Mouse (Mus musculus) thymus, adult 18-20 months (tissue): ENCODE measurements around the gene Gpc6.

Experiments
- DNase-seq, 2 experiments: peaks; one replicate each; pipeline ENCODE4 v3.0.0; 2022; ENCODE audit warnings: mixed read lengths in 2 of 2

Gpc6 gene

DNA sequence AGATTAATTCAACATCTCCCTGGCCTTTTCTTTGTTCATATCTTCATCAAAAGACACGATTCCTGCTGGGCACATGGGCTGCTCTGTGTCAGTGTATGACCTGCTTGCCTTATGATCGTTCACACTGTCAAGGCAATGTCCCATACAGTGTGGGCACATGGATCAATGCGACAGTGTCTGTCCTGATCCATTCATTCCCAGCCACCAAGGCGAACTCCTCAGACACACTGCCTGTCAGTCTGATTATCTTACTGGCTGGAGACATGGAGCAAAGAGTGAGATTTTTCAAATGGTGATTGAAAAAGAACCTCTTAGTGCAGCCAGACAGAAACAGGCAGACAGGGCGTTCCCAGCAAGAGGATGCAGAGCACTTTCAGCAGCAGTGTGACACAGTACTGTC is 143.1 kb downstream of the Gpc6 start:
- DNase-seq, result no peak

DNA sequence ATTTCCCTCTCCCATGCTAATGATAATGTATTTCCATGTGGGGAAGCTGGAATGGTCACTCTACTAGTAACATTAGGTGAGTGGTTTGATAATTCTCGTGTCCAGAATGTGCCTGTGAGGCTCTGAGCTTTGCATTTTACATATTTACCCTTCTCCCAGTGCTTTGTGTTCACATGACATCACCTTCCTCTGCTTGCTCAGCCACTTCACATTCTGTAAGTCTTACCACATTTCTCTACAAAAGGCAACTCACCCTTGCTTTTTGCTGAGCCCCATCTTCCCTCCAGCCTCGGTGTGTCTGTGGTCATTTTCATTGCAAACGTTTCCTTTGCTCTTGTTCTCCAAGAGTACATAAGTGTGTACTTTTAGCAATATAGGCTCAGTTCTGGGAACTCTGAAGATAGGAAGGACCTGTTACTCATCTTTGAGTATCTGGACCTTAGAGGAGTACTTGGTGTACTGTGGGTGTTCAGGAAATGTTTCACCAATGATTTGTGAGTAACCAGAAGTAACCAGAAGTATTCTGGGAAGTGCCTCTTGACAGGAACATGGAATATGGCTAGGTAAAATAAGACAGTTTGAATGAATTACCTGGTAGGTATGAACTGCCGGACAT is 145.5 kb downstream of the Gpc6 start:
- no peak for DNase-seq

DNA sequence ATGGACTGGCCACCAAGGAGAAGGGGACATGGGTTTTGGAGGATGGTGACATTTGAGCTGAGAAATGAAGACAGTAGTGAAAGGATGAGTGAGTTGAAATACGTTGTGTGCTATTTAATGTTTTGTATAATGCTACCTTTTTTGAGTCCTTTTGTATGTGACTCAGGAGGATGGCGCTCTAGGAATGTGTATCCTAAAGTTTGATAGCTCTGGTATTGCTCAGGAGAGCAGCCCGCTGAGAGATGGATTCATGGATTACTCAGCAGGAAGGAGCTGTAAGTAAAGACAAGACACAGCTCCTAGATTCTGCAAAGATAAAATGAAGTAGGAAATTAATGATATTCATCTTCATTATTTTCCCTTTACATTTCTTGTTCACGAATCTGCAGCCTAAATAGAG is 168.5 kb downstream of the Gpc6 start:
- no peak for DNase-seq

DNA sequence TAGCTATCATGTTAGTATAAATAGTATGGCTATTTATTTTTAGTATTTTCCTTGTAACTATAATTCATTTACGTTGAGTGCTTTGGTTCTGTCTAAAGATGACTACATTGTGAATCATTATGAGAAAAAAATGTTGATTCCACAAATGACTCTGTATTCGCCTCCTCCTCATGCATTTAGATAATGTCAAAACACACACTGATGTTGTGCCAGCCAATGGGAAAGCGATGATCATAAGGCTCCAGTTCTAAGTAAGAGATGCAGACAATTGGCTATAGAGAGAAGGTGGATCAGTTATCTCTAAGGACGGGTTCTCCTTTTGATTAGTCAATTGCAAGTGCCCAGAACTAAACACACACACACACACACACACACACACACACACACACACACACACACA is 181.8 kb downstream of the Gpc6 start:
- DNase-seq, result no peak

DNA sequence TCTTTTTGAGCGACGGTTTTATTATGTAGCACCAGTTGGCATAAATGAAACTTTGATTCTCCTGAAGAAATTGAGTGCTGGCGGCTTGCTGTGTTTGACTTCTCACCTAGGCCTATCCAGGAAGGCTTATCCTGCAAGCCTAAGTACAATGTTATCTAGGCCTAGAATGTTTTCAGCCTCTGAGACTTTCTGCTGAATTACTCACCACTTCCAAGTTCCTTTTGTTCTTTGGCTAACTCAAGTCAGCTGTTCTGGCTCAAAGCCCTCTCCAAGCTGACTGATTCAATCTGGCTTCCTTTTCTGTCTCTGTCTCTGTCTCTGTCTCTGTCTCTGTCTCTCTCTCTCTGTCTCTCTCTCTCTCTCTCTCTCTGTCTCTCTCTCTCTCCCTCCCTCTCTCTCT is 188.0 kb downstream of the Gpc6 start:
- DNase-seq, result no peak

DNA sequence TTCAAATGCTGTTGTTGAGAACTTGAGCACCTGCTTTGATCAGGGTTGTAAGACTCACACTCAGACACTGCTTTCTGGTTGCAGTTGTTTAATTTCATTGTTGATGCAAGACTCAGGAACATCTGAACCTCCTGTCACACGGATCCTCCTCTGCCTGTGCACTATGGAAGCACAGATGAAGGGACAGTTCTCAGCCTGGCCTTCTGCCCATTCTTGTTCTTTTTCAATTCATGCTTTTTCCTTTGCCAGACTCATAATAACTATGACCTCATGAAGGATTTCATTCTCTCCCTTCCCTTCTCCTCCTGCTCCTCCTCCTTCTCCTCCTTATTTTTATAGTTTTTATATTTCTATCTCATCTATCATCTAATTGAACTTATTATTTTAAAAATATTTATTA is 196.9 kb downstream of the Gpc6 start:
- DNase-seq, result no peak

DNA sequence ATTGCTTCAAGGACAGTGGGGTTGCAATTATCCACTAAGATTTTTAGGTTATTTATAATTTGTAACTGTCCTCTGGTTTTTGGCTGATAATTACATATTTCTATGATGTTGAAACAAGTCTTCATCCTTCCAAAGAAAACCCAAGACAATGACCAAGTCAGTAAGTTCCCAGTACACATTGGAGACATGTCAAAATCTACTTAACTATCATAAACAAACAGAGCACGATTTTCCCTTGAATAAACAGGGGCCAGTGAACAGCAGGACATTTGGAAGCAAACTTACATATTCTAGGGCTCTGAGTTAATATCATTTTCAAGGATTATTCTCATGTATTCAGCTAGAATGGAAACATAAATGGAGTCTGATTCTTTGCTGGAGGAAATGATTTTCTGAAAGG is 205.2 kb downstream of the Gpc6 start:
- no peak for DNase-seq

DNA sequence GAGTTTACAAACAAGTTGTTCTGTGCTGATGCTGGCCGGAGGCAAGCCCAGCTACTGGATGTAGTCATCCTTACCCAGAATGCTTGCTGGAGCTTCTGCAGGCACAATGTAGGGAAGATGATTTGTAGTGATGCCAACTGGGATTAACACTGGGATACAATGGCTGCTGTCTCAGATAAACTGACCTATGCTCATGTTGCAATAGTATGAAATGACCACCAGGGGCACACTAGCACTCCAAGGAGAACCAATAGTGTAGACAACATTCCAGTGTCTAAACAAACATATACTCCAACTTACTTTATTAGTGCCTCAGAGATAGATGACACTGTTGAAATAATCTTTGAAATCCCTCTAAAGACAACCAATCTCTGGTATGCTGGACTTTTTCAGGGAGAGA is 206.2 kb downstream of the Gpc6 start:
- DNase-seq, result no peak

DNA sequence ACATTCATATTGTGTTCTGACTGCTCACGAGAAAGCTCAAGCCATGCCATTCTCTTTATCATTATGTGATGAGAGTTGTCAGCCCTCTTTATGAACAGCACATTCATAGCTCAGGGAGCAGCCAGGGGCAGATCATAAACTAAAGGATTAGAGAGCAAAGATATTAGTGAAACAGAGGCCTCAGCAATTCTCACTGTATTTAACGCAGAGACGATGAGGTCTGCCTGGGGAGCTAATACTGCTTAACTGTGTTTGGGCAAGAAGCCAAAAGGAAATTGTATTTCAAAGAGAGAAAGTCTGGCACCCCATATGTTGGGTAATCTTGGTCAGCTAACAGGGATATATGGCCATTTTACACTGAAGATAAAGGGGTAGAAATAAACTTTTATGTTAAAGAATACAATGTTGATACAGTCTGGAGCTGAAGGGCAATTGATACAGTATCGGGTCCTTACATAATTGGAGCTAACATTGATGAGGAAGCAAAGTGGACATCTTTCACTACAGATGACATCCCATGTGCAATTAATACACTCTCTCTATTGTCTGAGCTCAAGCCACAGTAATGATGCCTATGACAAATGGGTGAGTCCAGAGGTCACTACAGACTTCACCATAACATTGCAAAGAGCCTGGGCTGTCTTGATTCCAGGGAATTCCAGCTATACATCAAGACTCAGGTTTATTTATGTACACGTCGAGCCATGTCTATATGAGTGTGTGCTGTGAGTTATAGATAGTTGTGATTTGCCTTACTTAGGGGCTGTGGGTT is 216.1 kb downstream of the Gpc6 start:
- no peak for DNase-seq

DNA sequence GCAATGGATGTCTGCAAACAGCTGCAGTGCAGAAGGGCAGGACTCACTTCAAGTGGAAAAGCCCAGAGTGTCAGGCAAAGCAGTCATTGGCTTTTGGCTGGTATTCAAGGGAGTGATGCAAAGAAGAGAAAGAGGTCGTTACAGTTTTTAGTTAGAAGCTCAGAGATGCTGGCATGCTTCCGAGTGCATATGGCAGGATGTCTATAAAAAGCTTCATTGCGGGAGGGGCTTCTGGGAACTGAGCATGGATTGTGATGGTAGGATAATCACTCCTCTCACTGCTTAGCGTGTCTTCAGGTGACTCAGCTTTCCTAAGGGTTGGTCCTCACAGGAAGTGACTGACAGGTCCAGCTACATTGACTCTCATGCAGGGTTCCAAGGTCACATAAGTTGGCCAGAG is 221.0 kb downstream of the Gpc6 start:
- no peak for DNase-seq

DNA sequence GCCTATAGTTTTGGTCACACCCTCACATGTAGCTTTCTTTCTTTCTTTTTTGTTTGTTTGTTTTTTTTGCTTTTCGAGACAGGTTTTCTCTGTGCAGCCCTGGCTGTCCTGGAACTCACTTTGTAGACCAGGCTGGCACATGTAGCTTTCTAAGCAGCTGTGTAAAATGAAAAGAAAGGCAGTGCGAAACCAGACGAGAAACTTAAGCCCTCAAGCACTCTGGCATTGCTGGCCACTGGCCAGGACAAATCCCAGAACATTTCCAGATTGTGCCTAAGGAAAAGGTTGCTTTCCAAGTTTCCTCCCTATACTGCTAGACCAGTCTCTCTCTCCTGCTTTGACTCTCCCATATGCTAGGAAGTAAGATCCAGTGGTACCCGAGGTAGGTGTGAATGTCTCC is 221.6 kb downstream of the Gpc6 start:
- DNase-seq, result no peak

DNA sequence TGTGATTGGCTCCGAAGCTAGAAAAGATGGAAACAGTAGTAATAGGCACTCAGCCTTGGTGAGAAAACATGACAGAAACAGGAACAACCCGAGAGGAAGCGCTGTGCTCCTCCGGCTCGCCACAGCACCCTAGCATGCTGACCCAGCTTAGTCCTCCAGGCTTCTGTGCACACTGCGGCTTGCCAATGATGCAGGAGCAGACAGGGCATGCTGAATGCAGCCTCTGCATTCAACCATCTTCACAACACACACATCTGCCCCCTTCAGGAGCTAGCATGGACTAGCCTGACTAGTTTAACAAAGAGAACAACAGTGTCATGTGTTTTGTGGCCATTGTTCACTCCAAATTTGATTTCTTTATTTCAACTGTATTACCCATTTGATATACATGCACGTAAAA is 226.5 kb downstream of the Gpc6 start:
- no peak for DNase-seq

DNA sequence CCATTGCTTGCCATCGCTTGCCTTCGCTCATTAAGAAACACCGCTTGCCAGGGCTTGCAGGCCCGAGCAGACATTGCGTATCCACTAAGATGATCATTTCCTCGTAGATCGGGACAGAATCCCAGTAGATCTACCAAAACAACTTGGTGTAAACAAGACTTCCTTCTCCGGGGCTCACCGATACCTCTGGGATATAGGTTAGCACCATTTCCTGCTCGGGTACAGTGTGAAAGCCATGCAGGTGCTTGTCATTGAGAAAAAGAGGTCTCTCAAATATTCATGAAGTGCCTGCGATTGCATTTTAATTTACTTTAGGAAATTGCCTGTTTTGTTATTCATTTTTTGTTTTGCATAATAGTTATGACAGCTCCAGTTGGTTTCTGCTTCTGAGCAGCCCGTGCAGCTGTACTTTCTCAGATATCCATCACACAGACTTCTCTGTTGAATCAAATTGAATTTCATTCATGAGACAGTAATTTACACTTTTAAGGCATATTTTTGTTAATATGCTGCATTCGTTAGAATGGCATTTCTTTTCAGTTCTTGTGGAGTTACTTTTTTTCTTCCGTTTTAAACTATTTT is 230.9 kb downstream of the Gpc6 start:
- DNase-seq, result no peak

DNA sequence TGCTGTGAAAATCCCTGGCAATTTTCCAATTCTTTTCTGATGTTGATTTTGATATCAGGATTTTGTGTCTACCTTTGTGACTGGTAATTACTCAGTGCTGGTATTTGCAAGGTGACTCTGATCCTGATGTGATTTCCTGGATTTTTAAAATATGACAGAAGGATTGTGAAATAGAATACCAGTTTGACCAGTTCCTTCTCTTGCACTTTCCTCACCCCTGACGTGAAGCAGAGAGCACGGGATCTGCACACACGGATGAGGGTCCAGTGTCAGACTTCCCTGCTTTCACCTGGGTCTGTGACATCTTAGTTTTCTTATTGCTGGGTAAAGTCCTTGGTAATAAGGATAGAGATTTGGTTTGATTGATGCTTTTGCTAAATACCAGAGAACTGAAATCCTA is 232.3 kb downstream of the Gpc6 start:
- DNase-seq, result no peak

DNA sequence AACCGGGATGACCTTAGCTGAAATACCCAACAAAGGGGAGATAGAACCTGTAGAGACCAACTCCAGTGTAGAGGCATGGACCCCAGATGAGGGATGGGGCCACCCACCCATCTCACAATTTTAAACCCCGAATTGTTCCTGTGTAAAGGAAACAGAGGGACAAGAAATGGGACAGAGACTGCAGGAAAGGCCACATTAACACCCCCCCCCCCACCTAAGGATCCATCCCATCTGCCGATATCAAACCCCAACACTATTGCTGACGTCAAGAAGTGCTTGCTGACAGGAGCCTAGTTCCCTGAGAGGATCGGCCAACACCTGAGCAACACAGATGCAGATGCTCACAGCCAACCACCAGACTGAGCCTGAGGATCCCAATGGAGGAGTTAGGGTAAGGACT is 241.2 kb downstream of the Gpc6 start:
- no peak for DNase-seq

DNA sequence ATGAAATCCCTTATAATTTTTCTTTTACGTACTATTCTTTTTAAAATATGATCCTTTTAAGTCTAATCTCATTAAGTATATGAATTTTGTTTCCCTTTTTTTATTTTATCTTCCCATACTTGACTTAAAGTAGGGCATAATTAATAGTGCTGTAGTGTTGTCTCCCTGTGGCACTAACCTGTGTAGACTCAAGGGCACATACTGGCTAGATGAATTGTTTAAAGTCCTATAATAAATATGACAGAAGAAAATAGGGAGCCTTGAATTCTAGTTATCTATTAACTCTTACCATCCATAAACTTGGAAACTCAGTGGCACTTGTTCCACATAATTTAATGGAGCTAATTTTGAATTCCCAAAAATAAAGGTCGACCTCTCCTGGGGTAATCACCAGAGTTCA is 268.2 kb downstream of the Gpc6 start:
- DNase-seq, result no peak

DNA sequence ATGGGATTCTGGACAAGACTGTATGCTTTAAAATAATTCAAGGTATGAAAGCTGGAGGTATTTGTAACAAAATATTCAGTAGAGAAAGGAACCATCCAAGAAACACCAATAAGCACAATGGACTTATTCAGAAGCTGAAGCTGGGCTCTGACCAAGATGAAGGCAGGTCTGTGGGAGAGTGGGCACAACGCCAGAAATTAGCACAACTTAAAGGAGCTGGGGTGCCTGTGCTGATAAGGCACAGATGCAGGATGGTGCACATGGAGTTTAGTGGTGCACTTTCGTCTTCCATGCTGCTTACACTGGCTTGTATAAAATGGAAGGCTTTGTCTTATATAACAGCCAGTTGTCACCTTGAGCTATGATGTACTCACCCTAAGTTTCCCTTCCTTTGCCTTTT is 276.9 kb downstream of the Gpc6 start:
- DNase-seq, result no peak

DNA sequence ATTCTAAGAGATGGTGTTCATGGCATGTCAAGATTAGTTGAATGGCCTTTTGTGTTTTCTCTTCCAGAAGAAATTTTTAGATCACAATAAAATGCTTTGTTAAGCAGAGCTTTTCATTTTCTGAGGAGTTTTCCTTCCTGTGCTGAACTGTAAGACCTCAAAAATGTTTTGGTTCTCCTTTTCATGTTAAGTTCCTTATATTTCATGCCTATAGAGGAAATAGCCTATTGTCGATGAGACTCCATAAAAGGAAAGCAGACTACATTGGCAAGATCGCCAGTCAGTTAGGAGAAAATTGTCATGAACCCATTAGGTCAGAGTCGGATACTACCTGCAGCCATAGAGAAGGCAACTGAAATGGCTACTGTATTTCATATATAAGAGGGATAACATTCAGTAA is 278.8 kb downstream of the Gpc6 start:
- no peak for DNase-seq

DNA sequence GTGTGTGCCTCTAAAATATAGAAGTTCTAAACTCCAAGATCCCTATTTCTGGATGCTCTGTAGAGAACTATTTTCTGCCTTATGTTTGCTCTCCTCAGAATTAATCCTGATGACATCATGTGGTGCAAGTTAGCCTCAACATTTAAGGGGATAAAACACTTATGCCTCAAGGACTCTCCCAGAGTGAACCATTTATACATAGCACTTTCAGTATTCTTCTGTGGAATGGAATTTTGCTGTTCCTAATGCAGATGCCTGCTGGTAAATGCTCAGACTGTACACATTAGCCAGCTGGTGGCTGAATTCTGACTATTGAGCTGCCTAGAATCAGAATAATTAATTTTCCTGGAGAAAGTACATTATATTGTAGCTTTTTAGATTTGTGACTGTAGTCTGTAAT is 289.3 kb downstream of the Gpc6 start:
- no peak for DNase-seq

DNA sequence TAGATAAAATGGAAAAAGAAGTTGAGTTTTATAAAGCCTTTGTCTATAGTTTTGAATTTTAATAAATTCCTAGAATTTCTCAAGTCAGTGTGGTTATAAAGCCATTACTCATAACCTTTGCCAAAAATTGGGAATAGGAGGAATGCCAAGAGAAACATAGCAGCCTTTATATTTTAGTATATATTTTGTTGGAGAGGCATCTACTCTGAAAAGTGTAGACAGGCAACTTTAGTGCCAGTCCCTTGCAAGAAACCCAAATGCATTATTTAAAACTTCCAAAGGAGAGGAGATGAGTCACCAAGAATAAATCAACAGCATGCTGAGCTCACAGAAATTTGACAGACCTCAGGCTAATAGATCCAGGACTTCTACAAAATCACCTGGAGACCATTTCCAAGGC is 301.8 kb downstream of the Gpc6 start:
- no peak for DNase-seq

DNA sequence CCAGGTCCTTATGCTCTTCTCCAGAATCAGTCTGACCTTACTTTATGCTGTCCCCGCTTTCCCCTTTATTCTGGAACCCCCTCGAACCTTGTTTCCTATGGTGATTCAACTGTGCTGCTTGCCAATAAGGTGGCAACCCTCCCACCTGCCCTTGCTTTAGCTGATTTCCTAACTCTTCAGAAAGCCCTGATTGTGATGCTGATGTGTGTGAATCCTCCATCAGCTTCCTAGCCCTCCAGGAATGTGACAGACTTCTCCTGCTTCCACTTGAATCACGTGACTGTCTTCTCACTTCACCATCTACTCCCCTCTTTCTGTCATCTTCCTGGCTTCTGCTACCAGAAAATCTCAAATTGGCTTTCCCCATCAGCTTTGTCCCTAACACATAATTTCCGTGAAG is 305.4 kb downstream of the Gpc6 start:
- DNase-seq, result no peak

DNA sequence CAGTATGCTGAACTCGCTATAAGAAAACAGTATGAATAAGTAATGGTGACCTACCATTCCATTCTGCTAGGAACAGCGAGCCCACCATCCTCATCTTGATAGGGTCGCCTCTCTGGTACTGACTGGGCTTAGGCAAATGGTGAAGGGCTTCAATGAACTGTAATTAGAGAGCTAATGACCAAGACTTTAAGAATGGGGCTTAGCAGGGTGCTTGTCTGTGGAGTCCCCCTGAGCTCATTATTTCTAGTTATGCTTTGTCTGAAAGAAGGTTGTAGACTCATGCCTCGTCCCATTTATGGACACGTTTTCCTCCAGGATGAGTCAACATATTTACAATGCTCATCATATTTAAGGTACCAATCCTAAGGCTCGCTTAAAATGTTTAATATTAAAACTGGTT is 313.1 kb downstream of the Gpc6 start:
- no peak for DNase-seq

DNA sequence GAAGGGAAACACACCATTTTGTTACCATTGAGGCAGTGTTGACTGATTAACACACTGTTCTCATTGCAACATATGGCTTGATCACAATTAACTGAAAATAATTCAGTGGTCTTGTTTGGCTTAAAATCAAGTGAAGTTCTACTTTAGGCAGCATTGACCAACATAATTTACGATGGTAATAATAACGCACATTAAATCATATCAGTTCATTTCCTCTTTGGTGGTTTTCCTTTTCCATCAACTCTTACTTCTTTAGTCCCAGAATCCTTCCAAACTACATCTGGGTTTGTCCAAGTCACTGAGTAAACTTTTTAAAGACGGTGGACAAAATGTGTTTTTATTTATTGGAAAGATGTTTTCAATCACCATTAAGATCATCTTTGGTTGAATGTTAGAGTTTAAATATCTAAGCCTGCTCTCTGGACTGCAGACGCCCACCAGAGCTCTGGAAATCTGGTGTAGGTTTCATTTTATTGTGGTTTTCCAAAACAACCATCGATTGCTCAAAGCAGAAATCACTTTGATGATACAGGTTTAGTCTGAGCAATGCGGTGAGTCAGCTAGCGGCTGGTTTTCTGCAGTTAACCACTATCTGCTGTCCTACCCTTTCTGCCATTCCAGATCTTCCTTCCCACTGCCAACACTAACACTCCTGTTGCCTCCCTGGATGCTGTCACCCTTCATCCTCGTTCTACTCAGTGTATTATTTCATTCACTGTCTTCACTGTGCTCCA is 314.7 kb downstream of the Gpc6 start:
- DNase-seq, result no peak

DNA sequence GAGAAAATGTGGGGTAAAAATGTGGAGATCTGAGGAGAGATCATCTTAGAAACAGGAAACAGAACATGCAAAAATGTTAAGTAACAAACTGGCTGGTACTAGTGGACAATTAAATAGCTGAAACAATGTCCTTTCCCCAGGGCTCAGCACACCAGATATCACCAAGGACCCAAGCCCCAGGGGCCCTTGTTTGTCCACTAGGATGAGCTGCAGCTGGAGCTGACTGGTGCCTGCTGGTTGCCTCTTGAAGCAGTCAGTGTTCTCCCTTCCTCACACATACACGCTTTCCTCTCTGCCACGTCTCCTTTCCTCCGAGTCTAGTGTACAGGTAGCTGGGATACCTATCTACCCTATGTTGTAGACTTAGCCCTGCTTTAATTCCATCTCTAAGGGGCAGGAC is 320.5 kb downstream of the Gpc6 start:
- DNase-seq, result no peak
